Mouse (Mus musculus) B cell, adult 67 days (primary cell): ENCODE data around the gene Hist1h1c. TPM values are rescaled to one million over a fixed set of nuclear protein-coding genes. Genes with fewer than 3 reads are reported as not detected.

Experiments
- total RNA-seq, 2 experiments: library from RNA; stranded (reverse); gene quantifications; 4 replicates each; pipeline ENCODE4 v1.2.4; 2023

The Hist1h1c gene
- total RNA-seq, 2 experiments from 2014 or later, result 877 to 1,039 TPM

Other genes with a start within 250 kb of the Hist1h1c start
- gene Btn2a2, start 250.0 kb upstream of the Hist1h1c start, total RNA-seq, result under 1 TPM; 0.65 to 0.67 TPM
- gene Hist1h4h, start 207.8 kb upstream of the Hist1h1c start, total RNA-seq, result 100 to 1,000 TPM; 457 TPM
- gene Hist1h2af, start 204.9 kb upstream of the Hist1h1c start, total RNA-seq, result 10 to 100 TPM; 21.3 to 28.8 TPM
- 1 to 10 TPM; 1.4 to 6.9 TPM for gene Hist1h3g, start 203.4 kb upstream of the Hist1h1c start, total RNA-seq
- 10 to 100 TPM; 10.0 to 13.0 TPM for gene Hist1h2bh, start 195.4 kb upstream of the Hist1h1c start, total RNA-seq
- 100 to 1,000 TPM; 111 to 119 TPM for gene Hist1h3f, start 194.8 kb upstream of the Hist1h1c start, total RNA-seq
- gene Hist1h4f, start 187.2 kb upstream of the Hist1h1c start, total RNA-seq, result 10 to 100 TPM; 55.2 to 82.9 TPM
- gene Hist1h1d, start 185.5 kb upstream of the Hist1h1c start, total RNA-seq, result 10 to 100 TPM; 31.1 to 36.2 TPM
- gene Hist1h3e, start 176.4 kb upstream of the Hist1h1c start, total RNA-seq, result 100 to 1,000 TPM; 326 to 342 TPM
- gene Hist1h2ae, start 167.6 kb upstream of the Hist1h1c start, total RNA-seq, result 10 to 100 TPM; 29.2 to 42.2 TPM
- 100 to 1,000 TPM; 649 to 669 TPM for gene Hist1h2bg, start 167.4 kb upstream of the Hist1h1c start, total RNA-seq
- 100 to 1,000 TPM; 327 to 367 TPM for gene Hist1h2bf, start 164.6 kb upstream of the Hist1h1c start, total RNA-seq
- gene Hist1h2ad, start 164.4 kb upstream of the Hist1h1c start, total RNA-seq, result 10 to 100 TPM; 42.6 to 61.1 TPM
- gene Hist1h3d, start 163.0 kb upstream of the Hist1h1c start, total RNA-seq, result 10 to 100 TPM; 40.0 to 45.0 TPM
- gene Hist1h4d, start 157.2 kb upstream of the Hist1h1c start, total RNA-seq, result 100 to 1,000 TPM; 183 to 195 TPM
- gene Hist1h2be, start 117.7 kb upstream of the Hist1h1c start, total RNA-seq, result 10 to 100 TPM; 41.6 to 47.3 TPM
- gene Hist1h1e, start 116.2 kb upstream of the Hist1h1c start, total RNA-seq, result 100 to 1,000 TPM; 385 to 413 TPM
- 10 to 100 TPM; 12.5 to 15.6 TPM for gene Hist1h2ac, start 54.9 kb upstream of the Hist1h1c start, total RNA-seq
- gene Hist1h2bc, start 54.6 kb upstream of the Hist1h1c start, total RNA-seq, result 10 to 100 TPM; 24.1 to 30.1 TPM
- gene Hist1h1t, start 43.0 kb upstream of the Hist1h1c start, total RNA-seq, result under 1 TPM; 0.65 to 0.84 TPM
- gene Hist1h4c, start 40.4 kb upstream of the Hist1h1c start, total RNA-seq, result 100 to 1,000 TPM; 222 to 255 TPM
- gene Hfe, start 28.0 kb upstream of the Hist1h1c start, total RNA-seq, result 1 to 10 TPM in 1 of 2 experiments, not detected in 1; 1.9 TPM
- 1 to 10 TPM; 6.8 to 7.4 TPM for gene Hist1h3c, start 6.8 kb downstream of the Hist1h1c start, total RNA-seq
- 10 to 100 TPM; 85.2 to 91.3 TPM for gene Hist1h2bb, start 7.9 kb downstream of the Hist1h1c start, total RNA-seq
- 100 to 1,000 TPM; 102 to 130 TPM for gene Hist1h2ab, start 12.3 kb downstream of the Hist1h1c start, total RNA-seq
- gene Hist1h3b, start 13.5 kb downstream of the Hist1h1c start, total RNA-seq, result 10 to 100 TPM; 41.3 to 45.0 TPM
- 100 to 1,000 TPM in 1 of 2 experiments, 10 to 100 TPM in 1; 90.1 to 106 TPM for gene Hist1h4b, start 18.2 kb downstream of the Hist1h1c start, total RNA-seq
- gene Hist1h4a, start 22.4 kb downstream of the Hist1h1c start, total RNA-seq, result 100 to 1,000 TPM; 142 to 168 TPM
- gene Hist1h3a, start 23.6 kb downstream of the Hist1h1c start, total RNA-seq, result 100 to 1,000 TPM; 448 to 459 TPM
- gene Hist1h1a, start 24.9 kb downstream of the Hist1h1c start, total RNA-seq, result 10 to 100 TPM; 39.6 TPM
- not detected for gene Trim38, start 31.1 kb downstream of the Hist1h1c start, total RNA-seq
- not detected for gene Slc17a2, start 68.2 kb downstream of the Hist1h1c start, total RNA-seq
- not detected for gene Slc17a3, start 100.6 kb downstream of the Hist1h1c start, total RNA-seq
- not detected for gene Slc17a1, start 128.9 kb downstream of the Hist1h1c start, total RNA-seq
- gene Slc17a4, start 176.2 kb downstream of the Hist1h1c start, total RNA-seq, result not detected
- gene Hist1h2ba, start 195.3 kb downstream of the Hist1h1c start, total RNA-seq, result not detected
- gene Hist1h2aa, start 195.7 kb downstream of the Hist1h1c start, total RNA-seq, result not detected